Mouse (Mus musculus) neural tube, embryonic 13.5 days (tissue): ENCODE results near the gene Glmp. TPM values are rescaled to one million over a fixed set of nuclear protein-coding genes. Genes with fewer than 3 reads are reported as not detected.
A peak's percentile ranks its signal among the peaks of the same experiment; 100 is the strongest.
"Not testable (repeated sequence)": the region's sequence is repeated elsewhere in the genome, so short reads cannot be mapped to it uniquely, and the experiment has no call there.

Experiments
- ATAC-seq: fragments of 200-750 bp; cut with Nextera tagmentation; 2 replicates; pipeline ENCODE4 v1.8.0; 2017; ENCODE audit warnings: low read depth, mild to moderate bottlenecking, moderate TSS enrichment, moderate library complexity
- H3K27ac ChIP-seq: fragments of 300-500 bp; sonication (generic); replicated peaks from 2 replicates; pipeline ENCODE4 v1.5.1; 2015; ENCODE audit warnings: moderate library complexity, mild to moderate bottlenecking, inconsistent platforms
- H3K27me3 ChIP-seq: fragments of 300-500 bp; sonication (generic); 2 replicates; pipeline ENCODE4 v1.6.1; 2015; ENCODE audit warnings: mild to moderate bottlenecking, inconsistent platforms
- H3K36me3 ChIP-seq: fragments of 300-500 bp; sonication (generic); 2 replicates; pipeline ENCODE4 v1.6.1; 2015; ENCODE audit warnings: mild to moderate bottlenecking, inconsistent platforms
- H3K4me1 ChIP-seq: fragments of 300-500 bp; sonication (generic); replicated peaks from 2 replicates; pipeline ENCODE4 v1.6.1; 2015; ENCODE audit warnings: inconsistent platforms
- H3K4me2 ChIP-seq: fragments of 300-500 bp; sonication (generic); 2 replicates; pipeline ENCODE4 v1.6.1; 2015; ENCODE audit warnings: inconsistent platforms, mild to moderate bottlenecking, moderate library complexity
- H3K4me3 ChIP-seq: fragments of 300-500 bp; sonication (generic); 2 replicates; pipeline ENCODE4 v1.5.1; 2015; ENCODE audit warnings: mild to moderate bottlenecking, inconsistent platforms
- H3K9ac ChIP-seq: fragments of 300-500 bp; sonication (generic); 2 replicates; pipeline ENCODE4 v1.6.1; 2015; ENCODE audit warnings: moderate library complexity, mild to moderate bottlenecking, inconsistent platforms
- H3K9me3 ChIP-seq: fragments of 300-500 bp; sonication (generic); 2 replicates; pipeline ENCODE4 v1.6.1; 2016; ENCODE audit warnings: inconsistent platforms
- WGBS: fragments of 180-500 bp; shearing (Covaris S2); methylation state at CpG from one replicate; pipeline ENCODE4 v1.1.7; 2015; 5-methylcytosine and 5-hydroxymethylcytosine counted together
- polyA plus RNA-seq: library from polyadenylated mRNA; unstranded; fragments of >200 nt; fragmentation: Nextera tagmentation; extraction: Ambion mirVana; gene quantifications from 2 replicates; pipeline ENCODE4 v1.2.1, GENCODE M21; 2015

The Glmp gene
- polyA plus RNA-seq, 1 experiment from 2014 or later, result 112 TPM

GRCm38 (mm10) chr3:88366830-88367428, 42.1 kb downstream of the Glmp start:
- H3K27ac ChIP-seq, result peak overlapping the region; percentile 82
- H3K4me3 ChIP-seq, result peak overlapping the region; percentile 31
- peak overlapping the region; percentile 48 for H3K4me2 ChIP-seq
- peaks cover 20% of the 10 kb centered on the region for H3K27me3 ChIP-seq
- peak overlapping the region; percentile 60 for H3K9ac ChIP-seq
- H3K9me3 ChIP-seq, H3K4me1 ChIP-seq: not testable (repeated sequence)
- H3K36me3 ChIP-seq, result peaks cover 11% of the 10 kb centered on the region
- 3% methylated on average over 22 of the region's 22 CpGs for WGBS
- peak; percentile 87 for ATAC-seq

- H3K4me3 ChIP-seq, H3K4me2 ChIP-seq: not testable (repeated sequence)
- 51% methylated on average over 3 of the region's 7 CpGs for WGBS
Measured at GRCm38 (mm10) chr3:88367517-88367916, 42.7 kb downstream of the Glmp start.

GRCm38 (mm10) chr3:88368511-88368910, 43.7 kb downstream of the Glmp start:
- H3K9me3 ChIP-seq, H3K36me3 ChIP-seq, H3K4me3 ChIP-seq, H3K27ac ChIP-seq, ATAC-seq, H3K4me2 ChIP-seq, H3K9ac ChIP-seq, H3K4me1 ChIP-seq: not testable (repeated sequence)
- peaks cover 20% of the 10 kb centered on the region for H3K27me3 ChIP-seq
- 92% methylated on average over 7 of the region's 7 CpGs for WGBS

More at GRCm38 (mm10) chr3:88367517-88367916, 42.7 kb downstream of the Glmp start:
- ATAC-seq, result peak; percentile 33; the same call in 1 of the 2 replicates
- not testable (repeated sequence) for H3K9ac ChIP-seq, H3K4me1 ChIP-seq, H3K9me3 ChIP-seq, H3K36me3 ChIP-seq, H3K27ac ChIP-seq
- peaks cover 20% of the 10 kb centered on the region for H3K27me3 ChIP-seq

- ATAC-seq, H3K4me3 ChIP-seq, H3K9me3 ChIP-seq, H3K27ac ChIP-seq, H3K27me3 ChIP-seq, H3K36me3 ChIP-seq, H3K4me2 ChIP-seq, H3K4me1 ChIP-seq, H3K9ac ChIP-seq: not testable (repeated sequence)
- WGBS, result 92% methylated on average over 9 of the region's 9 CpGs
Measured at GRCm38 (mm10) chr3:88372643-88373042, 47.8 kb downstream of the Glmp start, which contains the start of gene Bglap3. TSS of gene Bglap3 (minus strand) at chr3:88372743.

- not testable (repeated sequence) for H3K4me1 ChIP-seq, H3K27me3 ChIP-seq, H3K9me3 ChIP-seq, H3K36me3 ChIP-seq
- peak overlapping the region; percentile 41 for H3K4me2 ChIP-seq
- WGBS, result 12% methylated on average over 19 of the region's 19 CpGs
- H3K4me3 ChIP-seq, result 0 out of 2 replicates have a peak overlapping the region, but pooled peaks have one; percentile 6
- peak overlapping the region; percentile 52 for H3K9ac ChIP-seq
- ATAC-seq, result peak; percentile 96
- H3K27ac ChIP-seq, result peak overlapping the region; percentile 83
Measured at GRCm38 (mm10) chr3:88375750-88376626, 51.2 kb downstream of the Glmp start.

GRCm38 (mm10) chr3:88376644-88377043, 51.8 kb downstream of the Glmp start:
- Histone ChIP-seq H3K4me2 (peak overlapping the region; percentile 41), H3K9ac (peak overlapping the region; percentile 52), H3K4me1 (peaks cover 14% of the 10 kb centered on the region), H3K4me3 (0 out of 2 replicates have a peak overlapping the region, but pooled peaks have one; percentile 6), H3K27ac (peak overlapping the region; percentile 83)
- H3K9me3 ChIP-seq, H3K27me3 ChIP-seq, H3K36me3 ChIP-seq: not testable (repeated sequence)
- ATAC-seq, result peak; percentile 17; the same call in 1 of the 2 replicates
- WGBS, result 19% methylated on average over 6 of the region's 7 CpGs

GRCm38 (mm10) chr3:88378599-88378998, 53.8 kb downstream of the Glmp start, which contains the start of gene Bglap2:
TSS of gene Bglap2 (minus strand) at chr3:88378699.
- H3K9me3 ChIP-seq, ATAC-seq, H3K27ac ChIP-seq, H3K27me3 ChIP-seq, H3K36me3 ChIP-seq, H3K4me3 ChIP-seq, H3K4me2 ChIP-seq, H3K9ac ChIP-seq: not testable (repeated sequence)
- WGBS, result 75% methylated on average over 5 of the region's 5 CpGs
- H3K4me1 ChIP-seq, result peaks cover 17% of the 10 kb centered on the region

Other genes starting within 250 kb of the Glmp start
- not detected in 2 replicates for gene Ttc24, start 246.7 kb upstream of the Glmp start, polyA plus RNA-seq
- gene Iqgap3, start 243.1 kb upstream of the Glmp start, polyA plus RNA-seq, result 3.0 and 3.8 TPM in 2 replicates
- 15.9 and 19.4 TPM in 2 replicates for gene Mef2d, start 182.7 kb upstream of the Glmp start, polyA plus RNA-seq
- gene Rhbg, start 70.3 kb upstream of the Glmp start, polyA plus RNA-seq, result 0.15 and 0.67 TPM in 2 replicates
- gene Gm38392, start 37.8 kb upstream of the Glmp start, polyA plus RNA-seq, result 0.23 and 0.33 TPM in 2 replicates
- gene Tsacc, start 28.0 kb upstream of the Glmp start, polyA plus RNA-seq, result 8.5 and 12.5 TPM in 2 replicates
- 496 and 532 TPM in 2 replicates for gene Cct3, start 27.9 kb upstream of the Glmp start, polyA plus RNA-seq
- 1.5 and 1.7 TPM in 2 replicates for gene Tmem79, start 11.1 kb downstream of the Glmp start, polyA plus RNA-seq
- 57.2 and 66.1 TPM in 2 replicates for gene Smg5, start 11.2 kb downstream of the Glmp start, polyA plus RNA-seq
- 3.4 and 5.3 TPM in 2 replicates for gene Paqr6, start 39.6 kb downstream of the Glmp start, polyA plus RNA-seq
- gene Bglap3, start 47.7 kb downstream of the Glmp start, polyA plus RNA-seq, result not detected in 2 replicates
- not detected in 2 replicates for gene Bglap2, start 53.7 kb downstream of the Glmp start, polyA plus RNA-seq
- gene Bglap, start 59.4 kb downstream of the Glmp start, polyA plus RNA-seq, result not detected in 2 replicates
- 31.6 and 33.5 TPM in 2 replicates for gene Pmf1, start 85.3 kb downstream of the Glmp start, polyA plus RNA-seq
- gene Slc25a44, start 100.1 kb downstream of the Glmp start, polyA plus RNA-seq, result 30.4 and 31.1 TPM in 2 replicates
- gene Sema4a, start 136.2 kb downstream of the Glmp start, polyA plus RNA-seq, result 19.7 and 21.8 TPM in 2 replicates
- gene Lmna, start 184.9 kb downstream of the Glmp start, polyA plus RNA-seq, result 41.9 and 45.3 TPM in 2 replicates
- 32.5 and 33.7 TPM in 2 replicates for gene Mex3a, start 207.4 kb downstream of the Glmp start, polyA plus RNA-seq
- gene Rab25, start 223.3 kb downstream of the Glmp start, polyA plus RNA-seq, result not detected in 2 replicates
- gene Lamtor2, start 228.1 kb downstream of the Glmp start, polyA plus RNA-seq, result 161 and 170 TPM in 2 replicates
- 38.4 and 40.6 TPM in 2 replicates for gene Ubqln4, start 228.7 kb downstream of the Glmp start, polyA plus RNA-seq